Mouse (Mus musculus) midbrain, postnatal 0 days (tissue): ENCODE data around the gene Ppdpf. TPM values are rescaled to one million over a fixed set of nuclear protein-coding genes. Genes with fewer than 3 reads are reported as not detected.

ENCODE experiments used
- ATAC-seq: fragments of 200-750 bp; cut with Nextera tagmentation; 2 replicates; pipeline ENCODE4 v1.8.0; 2017; ENCODE audit warnings: moderate number of reproducible peaks, mild to moderate bottlenecking, moderate TSS enrichment, moderate library complexity; ENCODE audit not compliant: low FRiP score
- DNase-seq: peaks from one replicate; pipeline ENCODE4 v3.0.0-alpha.2; 2015; ENCODE audit warnings: low spot score
- H3K27ac ChIP-seq: fragments of 300-500 bp; sonication (generic); 2 replicates; pipeline ENCODE4 v1.5.1; 2014; ENCODE audit warnings: low read depth, mild to moderate bottlenecking, low read length, mixed read lengths
- H3K27me3 ChIP-seq: fragments of 300-500 bp; sonication (generic); 2 replicates; pipeline ENCODE4 v1.6.1; 2014; ENCODE audit warnings: low read length, control low read depth, mixed read lengths; ENCODE audit not compliant: insufficient read depth
- H3K36me3 ChIP-seq: fragments of 300-500 bp; sonication (generic); 2 replicates; pipeline ENCODE4 v1.6.1; 2014; ENCODE audit warnings: low read length, control low read depth, mixed read lengths; ENCODE audit not compliant: insufficient read depth
- H3K4me1 ChIP-seq: fragments of 300-500 bp; sonication (generic); 2 replicates; pipeline ENCODE4 v1.6.1; 2014; ENCODE audit warnings: mild to moderate bottlenecking, control low read depth, antibody characterized with exemption, low read length, mixed read lengths; ENCODE audit not compliant: insufficient read depth
- H3K4me2 ChIP-seq: fragments of 300-500 bp; sonication (generic); 2 replicates; pipeline ENCODE4 v1.6.1; 2014; ENCODE audit warnings: low read depth, mild to moderate bottlenecking, low read length, mixed read lengths; ENCODE audit not compliant: poor library complexity, severe bottlenecking
- H3K4me3 ChIP-seq: fragments of 300-500 bp; sonication (generic); 2 replicates; pipeline ENCODE4 v1.5.1; 2014; ENCODE audit warnings: low read depth, mild to moderate bottlenecking, low read length, moderate library complexity
- H3K9ac ChIP-seq: fragments of 300-500 bp; sonication (generic); replicated peaks from 2 replicates; pipeline ENCODE4 v1.6.1; 2014; ENCODE audit warnings: mild to moderate bottlenecking, low read length, moderate library complexity, mixed read lengths; ENCODE audit not compliant: poor library complexity, severe bottlenecking
- H3K9me3 ChIP-seq: fragments of 300-500 bp; sonication (generic); 2 replicates; pipeline ENCODE4 v1.6.1; 2016; ENCODE audit warnings: low read length, control low read depth
- CTCF ChIP-seq: IDR thresholded peaks from 2 replicates; pipeline ENCODE4 v1.5.1; 2016; ENCODE audit warnings: antibody characterized with exemption, mild to moderate bottlenecking
- WGBS: fragments of 180-500 bp; shearing (Covaris S2); extraction: QIAGEN DNeasy Blood & Tissue Kit; methylation state at CpG from one replicate; pipeline ENCODE4 v1.1.7; 2014; 5-methylcytosine and 5-hydroxymethylcytosine counted together
- polyA plus RNA-seq: library from polyadenylated mRNA; unstranded; fragments of >200 nt; fragmentation: Nextera tagmentation; extraction: Ambion mirVana; gene quantifications from 2 replicates; pipeline ENCODE4 v1.2.1, GENCODE M21; 2015
- total RNA-seq: library from RNA; depleted of rRNA; stranded (reverse); fragments of >200 nt; gene quantifications from 2 replicates; pipeline ENCODE4 v1.2.3, GENCODE M21; 2014

Gene Ppdpf
- total and polyA plus RNA-seq, 2 experiments from 2014 or later, result 323 to 365 TPM

DNA sequence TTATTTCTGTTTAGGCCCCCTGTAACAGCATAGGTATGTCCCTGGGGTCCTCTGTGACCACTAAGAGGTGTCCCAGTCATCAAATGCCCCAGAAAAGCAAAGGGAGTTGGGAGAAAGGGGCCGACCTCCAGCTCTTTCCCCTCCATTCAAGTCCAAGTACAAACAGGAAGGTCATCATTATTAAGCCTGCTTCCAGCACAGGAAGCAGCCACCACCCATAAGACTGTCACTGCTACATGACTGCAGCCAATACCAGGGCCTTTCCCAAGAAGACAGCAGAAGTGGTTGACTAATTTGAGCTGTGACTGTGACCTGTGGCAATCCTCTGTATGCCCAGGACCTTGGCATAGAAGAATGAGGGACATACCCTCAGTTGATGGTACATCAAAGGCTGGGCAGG, 41.3 kb downstream of the Ppdpf start:
- ATAC-seq (no peak), DNase-seq (no peak)
- H3K36me3 ChIP-seq, result no peaks in the 10 kb centered on the region
- no peak overlapping the region for H3K4me2 ChIP-seq
- TF ChIP-seq CTCF, result no peak
- H3K27me3 ChIP-seq, result no peaks in the 10 kb centered on the region
- 86% methylated on average over 1 of the region's 1 CpGs for WGBS
- H3K4me1 ChIP-seq, result no peaks in the 10 kb centered on the region
- H3K4me3 ChIP-seq, result no peak overlapping the region
- no peak overlapping the region for H3K27ac ChIP-seq
- no peaks in the 10 kb centered on the region for H3K9me3 ChIP-seq
- H3K9ac ChIP-seq, result no peak overlapping the region

GRCm38 (mm10) chr2:181231171-181231570, 44.1 kb downstream of the Ppdpf start:
- ATAC-seq, result no peak
- Histone ChIP-seq H3K4me2 (no peak overlapping the region), H3K4me3 (no peak overlapping the region), H3K36me3 (no peaks in the 10 kb centered on the region), H3K9me3 (no peaks in the 10 kb centered on the region), H3K4me1 (no peaks in the 10 kb centered on the region), H3K27me3 (no peaks in the 10 kb centered on the region), H3K9ac (no peak overlapping the region), H3K27ac (no peak overlapping the region)
- no peak for TF ChIP-seq CTCF
- WGBS, result 73% methylated on average over 19 of the region's 20 CpGs
- no peak for DNase-seq

- H3K4me1 ChIP-seq, result no peaks in the 10 kb centered on the region
- ATAC-seq, result no peak
- H3K9ac ChIP-seq, result no peak overlapping the region
- TF ChIP-seq CTCF, result no peak
- no peak overlapping the region for H3K4me3 ChIP-seq
- H3K9me3 ChIP-seq, result no peaks in the 10 kb centered on the region
- DNase-seq, result no peak
- no peak overlapping the region for H3K27ac ChIP-seq
- no peaks in the 10 kb centered on the region for H3K36me3 ChIP-seq
- no peaks in the 10 kb centered on the region for H3K27me3 ChIP-seq
- H3K4me2 ChIP-seq, result no peak overlapping the region
- 92% methylated on average over 15 of the region's 15 CpGs for WGBS
These were observed 46.4 kb downstream of the Ppdpf start for GRCm38 (mm10) chr2:181233443-181233842.

- Histone ChIP-seq H3K36me3 (no peaks in the 10 kb centered on the region), H3K4me2 (no peak overlapping the region), H3K4me3 (no peak overlapping the region), H3K27me3 (no peaks in the 10 kb centered on the region), H3K4me1 (no peaks in the 10 kb centered on the region), H3K9me3 (no peaks in the 10 kb centered on the region), H3K9ac (no peak overlapping the region), H3K27ac (no peak overlapping the region)
- WGBS, result 96% methylated on average over 11 of the region's 11 CpGs
- TF ChIP-seq CTCF, result no peak
- DNase-seq (no peak), ATAC-seq (no peak)
These were observed 47.6 kb downstream of the Ppdpf start for GRCm38 (mm10) chr2:181234680-181235079.

DNA sequence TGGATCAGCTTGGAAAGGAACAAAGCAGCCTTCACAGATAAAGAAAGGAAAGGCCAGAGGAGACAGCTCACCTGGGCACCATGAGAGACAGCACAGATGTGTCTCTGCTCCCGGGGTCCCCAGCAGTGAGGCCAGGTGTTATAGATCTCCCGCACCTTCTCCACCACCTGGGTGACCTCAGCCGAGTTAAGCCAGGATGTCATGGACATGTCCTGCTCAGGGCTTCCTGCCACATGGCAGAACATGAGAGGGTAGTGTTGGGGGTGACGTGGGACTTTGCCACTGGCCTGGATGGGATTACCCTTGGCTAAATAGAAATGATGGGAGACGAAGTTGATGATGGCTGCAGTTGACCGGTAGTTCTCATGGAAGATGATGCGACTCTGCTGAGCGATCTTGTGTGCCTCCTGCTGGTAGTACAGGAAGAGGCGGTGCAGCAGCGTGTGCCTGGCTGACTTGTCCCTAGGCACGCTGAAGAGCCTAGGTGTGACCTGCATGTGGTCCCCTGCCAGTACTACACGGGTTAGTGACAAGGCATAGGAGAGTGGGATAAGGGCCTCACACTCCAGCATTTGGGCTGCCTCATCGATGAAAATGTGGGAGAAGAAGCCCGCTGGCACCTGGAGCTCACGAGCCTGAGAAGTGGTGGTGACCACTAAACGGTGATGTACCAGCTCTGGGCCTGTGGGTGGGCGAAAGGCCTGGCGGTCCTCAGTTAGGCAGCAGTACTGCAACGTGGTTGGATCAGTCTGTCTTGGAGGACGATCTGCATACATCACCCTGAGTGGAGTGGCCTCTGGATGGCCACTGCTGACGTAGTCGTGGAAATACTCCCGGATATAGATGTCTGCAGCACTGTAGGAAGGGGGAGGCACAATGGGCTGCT, 48.9 kb downstream of the Ppdpf start:
- H3K4me2 ChIP-seq, result no peak overlapping the region
- H3K27me3 ChIP-seq, result no peaks in the 10 kb centered on the region
- H3K9ac ChIP-seq, result no peak overlapping the region
- no peak for ATAC-seq
- H3K4me3 ChIP-seq, result no peak overlapping the region
- no peaks in the 10 kb centered on the region for H3K9me3 ChIP-seq
- H3K4me1 ChIP-seq, result no peaks in the 10 kb centered on the region
- no peak for DNase-seq
- peak; percentile 5; the same call in 1 of the 2 replicates for TF ChIP-seq CTCF
- WGBS, result 84% methylated on average over 23 of the region's 23 CpGs
- no peak overlapping the region for H3K27ac ChIP-seq
- H3K36me3 ChIP-seq, result no peaks in the 10 kb centered on the region

DNA sequence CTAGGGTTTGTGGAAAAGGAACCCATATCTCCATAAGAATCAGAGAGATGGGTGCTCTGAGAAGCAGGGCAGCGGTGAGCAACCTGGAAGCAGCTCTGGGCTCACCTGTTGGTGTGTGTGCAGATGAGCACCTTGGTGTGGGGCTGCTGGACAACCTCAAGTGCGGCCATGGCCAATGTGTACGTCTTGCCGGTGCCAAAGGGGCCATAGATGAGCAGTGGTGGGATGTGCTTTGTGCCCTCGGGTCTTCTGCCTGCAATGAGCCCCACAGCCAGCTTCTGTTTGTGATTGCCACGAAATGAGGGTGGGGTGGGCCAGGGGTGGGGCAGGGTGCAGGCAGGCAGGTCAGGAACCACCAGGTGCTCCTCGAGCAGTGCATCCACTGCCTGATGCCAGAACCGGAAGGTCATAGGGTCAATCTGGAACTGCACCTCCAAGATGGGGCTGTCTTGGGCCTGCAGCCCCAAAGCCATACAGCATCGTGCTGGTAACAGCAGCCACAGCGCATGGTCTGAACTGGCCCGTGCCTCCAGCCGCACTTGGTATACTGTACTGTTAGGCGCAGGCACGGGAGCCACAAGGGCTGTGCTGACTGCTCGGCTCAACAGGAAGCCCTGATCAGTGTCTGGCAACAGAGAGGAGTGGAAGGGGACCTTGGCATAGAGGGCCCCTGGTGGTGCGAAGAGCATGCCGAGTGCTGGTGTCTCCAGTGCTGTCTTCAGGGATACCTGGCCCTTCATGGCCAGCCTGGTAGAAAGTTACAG, 50.4 kb downstream of the Ppdpf start:
- DNase-seq (no peak), ATAC-seq (no peak)
- Histone ChIP-seq H3K9ac (no peak overlapping the region), H3K4me3 (no peak overlapping the region), H3K4me2 (no peak overlapping the region), H3K36me3 (no peaks in the 10 kb centered on the region), H3K27ac (no peak overlapping the region), H3K9me3 (no peaks in the 10 kb centered on the region), H3K27me3 (no peaks in the 10 kb centered on the region), H3K4me1 (no peaks in the 10 kb centered on the region)
- no peak for TF ChIP-seq CTCF
- 89% methylated on average over 17 of the region's 17 CpGs for WGBS
